Comparison of ENCODE assay signal across 8 mouse cellular contexts in genomic region chr2:76405596-76406150, GRCm38 (mm10). TPM values are rescaled to one million over a fixed set of nuclear protein-coding genes. Genes with fewer than 3 reads are reported as not detected.
DNase-seq lines count a peak whose midpoint lies in the region; ATAC-seq lines count a peak whose summit lies in the region.

No protein-coding gene starts in this region.

- 2% methylated on average over 15 of the region's 15 CpGs for WGBS in hindbrain, embryonic 16.5 days

- peaks cover 10% of the 10 kb centered on the region; the same call in 1 of the 2 replicates for H3K4me1 ChIP-seq in hindbrain, embryonic 16.5 days (ENCODE audit: control insufficient read depth, insufficient read depth, low read depth, low read length)

- H3K4me2 ChIP-seq in hindbrain, embryonic 16.5 days (ENCODE audit: low read length) = peak overlapping the region; percentile 82

- H3K9ac ChIP-seq in hindbrain, embryonic 16.5 days (ENCODE audit: low read depth, low read length) = peak overlapping the region; percentile 97

- no peak for DNase-seq in frontal cortex, postnatal 14 days (ENCODE audit: low spot score in 2 of 2)
- DNase-seq in testis, postnatal 10 days (ENCODE audit: low spot score) = peak; percentile 47
- no peak for DNase-seq in testis, postnatal 14 days (ENCODE audit: low spot score)
- peak; percentile 33 for DNase-seq in lung, postnatal 10 days
- DNase-seq in thymus, adult 18-20 months = no peak

- peak overlapping the region; percentile 96 for H3K4me3 ChIP-seq in hindbrain, embryonic 16.5 days (ENCODE audit: low read length)

- H3K27ac ChIP-seq in hindbrain, embryonic 16.5 days (ENCODE audit: low read depth, low read length) = peak overlapping the region; percentile 95

- H3K27me3 ChIP-seq in hindbrain, embryonic 16.5 days (replicated peaks; ENCODE audit: control insufficient read depth, insufficient read depth, low read length) = no peaks in the 10 kb centered on the region

- H3K36me3 ChIP-seq in hindbrain, embryonic 16.5 days (ENCODE audit: control insufficient read depth, insufficient read depth, low read length) = no peaks in the 10 kb centered on the region

- peak; percentile 3; the same call in 1 of the 2 replicates for ATAC-seq in frontal cortex, adult (ENCODE audit: low TSS enrichment)
- peak; percentile 63 for ATAC-seq in hindbrain, embryonic 16.5 days
- ATAC-seq in activated CD4-positive, CD25-positive, alpha-beta regulatory T cell, adult 4 months = no peak

- H3K9me3 ChIP-seq in hindbrain, embryonic 16.5 days (ENCODE audit: control insufficient read depth, low read length) = no peaks in the 10 kb centered on the region

RNA-seq across cellular contexts. Expression of gene Osbpl6, which starts 0.6 kb away (rescaled TPM):
- 22.8 and 27.5 TPM in 2 replicates for polyA plus RNA-seq in hindbrain, embryonic 16.5 days (2015; fragmentation: Nextera tagmentation; extraction: Ambion mirVana)
- not detected for polyA plus RNA-seq in activated CD4-positive, CD25-positive, alpha-beta regulatory T cell, adult 4 months (2017; shearing (Covaris generic))

RNA-seq across cellular contexts. Expression of gene Rbm45, which starts 35.9 kb away (rescaled TPM):
- polyA plus RNA-seq in hindbrain, embryonic 16.5 days (2015; fragmentation: Nextera tagmentation; extraction: Ambion mirVana) = 12.0 and 16.2 TPM in 2 replicates
- polyA plus RNA-seq in activated CD4-positive, CD25-positive, alpha-beta regulatory T cell, adult 4 months (2017; shearing (Covaris generic)) = 10 to 100 TPM in 1 of 2 experiments, 1 to 10 TPM in 1; 6.7 to 18.9 TPM

RNA-seq across cellular contexts. Expression of gene Cyct, which starts 45.4 kb away (rescaled TPM):
- not detected in 2 replicates for polyA plus RNA-seq in hindbrain, embryonic 16.5 days (2015; fragmentation: Nextera tagmentation; extraction: Ambion mirVana)
- polyA plus RNA-seq in activated CD4-positive, CD25-positive, alpha-beta regulatory T cell, adult 4 months (2017; shearing (Covaris generic)) = not detected

Comparison
In these comparisons a context has a peak if more than half of its experiments do, and no peak if none do; other contexts are left out.
1. DNase-seq: peak in testis, postnatal 10 days (single experiment) and lung, postnatal 10 days (single experiment); none in frontal cortex, postnatal 14 days (0 of 2), testis, postnatal 14 days (single experiment) and thymus, adult 18-20 months (0 of 2).
2. RNA of gene Osbpl6, which starts 0.6 kb away (polyA plus RNA-seq): 22.8 to 27.5 TPM in hindbrain, embryonic 16.5 days; not detected in activated CD4-positive, CD25-positive, alpha-beta regulatory T cell, adult 4 months; every median in the first group is over 10 times any median in the second.